Mouse (Mus musculus) forebrain, embryonic 10.5 days (tissue): ENCODE measurements around the gene Szt2. TPM values are rescaled to one million over a fixed set of nuclear protein-coding genes. Genes with fewer than 3 reads are reported as not detected.

Source experiments
- DNase-seq: peaks from one replicate; pipeline ENCODE4 v3.0.0-alpha.2; 2017; ENCODE audit warnings: low spot score; ENCODE audit errors: extremely low spot score
- H3K27ac ChIP-seq: fragments of 300-500 bp; sonication (generic); 2 replicates; pipeline ENCODE4 v1.5.1; 2016; ENCODE audit warnings: mild to moderate bottlenecking
- H3K27me3 ChIP-seq: fragments of 300-500 bp; sonication (generic); 2 replicates; pipeline ENCODE4 v1.6.1; 2016; ENCODE audit warnings: mild to moderate bottlenecking; ENCODE audit not compliant: poor library complexity, severe bottlenecking
- H3K36me3 ChIP-seq: fragments of 300-500 bp; sonication (generic); replicated peaks from 2 replicates; pipeline ENCODE4 v1.6.1; 2016; ENCODE audit warnings: mild to moderate bottlenecking, moderate library complexity
- H3K4me1 ChIP-seq: fragments of 300-500 bp; sonication (generic); 2 replicates; pipeline ENCODE4 v1.6.1; 2016
- H3K4me3 ChIP-seq: fragments of 300-500 bp; sonication (generic); 2 replicates; pipeline ENCODE4 v1.5.1; 2016; ENCODE audit warnings: mild to moderate bottlenecking, moderate library complexity
- H3K9me3 ChIP-seq: fragments of 300-500 bp; sonication (generic); 2 replicates; pipeline ENCODE4 v1.6.1; 2016; ENCODE audit warnings: mild to moderate bottlenecking, moderate library complexity
- WGBS: fragments of 180-500 bp; shearing (Covaris S2); methylation state at CpG from one replicate; pipeline ENCODE4 v1.1.7; 2016; 5-methylcytosine and 5-hydroxymethylcytosine counted together
- polyA plus RNA-seq: library from polyadenylated mRNA; unstranded; fragments of >200 nt; fragmentation: Nextera tagmentation; extraction: Ambion mirVana; gene quantifications from 2 replicates; pipeline ENCODE4 v1.2.1, GENCODE M21; 2016

Szt2 gene
- polyA plus RNA-seq, 1 experiment from 2014 or later, result 9.7 TPM

DNA sequence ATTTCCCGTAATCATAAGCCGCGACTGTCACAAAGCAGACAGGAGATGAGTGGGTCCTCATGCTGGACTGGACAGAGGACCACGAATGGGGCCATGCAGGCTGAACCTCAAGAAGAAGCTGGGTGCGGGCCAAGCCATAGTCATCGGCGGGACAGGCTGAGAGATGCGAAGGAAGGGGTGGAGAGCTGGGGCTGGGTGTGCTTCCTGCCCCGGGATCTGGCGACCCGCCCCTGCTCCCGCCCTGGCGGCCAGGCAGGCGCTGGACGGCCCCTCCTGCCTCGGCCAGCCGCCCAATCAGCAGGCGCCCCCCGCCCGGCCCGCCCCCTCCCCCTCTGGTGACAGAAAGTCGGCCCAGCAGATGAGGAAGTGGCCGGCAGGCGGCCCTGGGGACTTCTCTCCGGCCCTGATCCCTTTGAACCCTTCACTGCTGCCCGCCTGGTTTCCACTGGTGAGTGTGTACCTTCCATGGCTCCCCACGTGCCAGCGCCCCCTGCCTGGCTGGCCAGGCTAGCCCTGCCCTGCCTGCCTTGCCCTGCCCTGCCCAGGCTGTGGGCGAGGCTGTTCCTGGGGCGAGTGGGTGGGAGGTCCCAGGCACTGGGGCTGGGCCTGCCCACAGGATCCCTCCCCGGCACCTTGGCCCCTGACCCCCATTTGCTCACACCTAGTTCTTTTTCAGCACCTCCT, 18.8 kb upstream of the Szt2 start, which contains the start of gene Elovl1:
Elovl1 (plus strand) TSS at position 326 of the 684 bp plus-strand sequence.
- Histone ChIP-seq H3K27me3 (no peaks in the 10 kb centered on the region), H3K9me3 (no peaks in the 10 kb centered on the region), H3K27ac (peak within 1 kb of the TSS; percentile 92), H3K36me3 (peaks cover 46% of the 10 kb centered on the region), H3K4me1 (peaks cover 35% of the 10 kb centered on the region), H3K4me3 (peak within 1 kb of the TSS; percentile 79)
- under 1% methylated on average over 31 of the region's 31 CpGs for WGBS
- peak; percentile 89 for DNase-seq

DNA sequence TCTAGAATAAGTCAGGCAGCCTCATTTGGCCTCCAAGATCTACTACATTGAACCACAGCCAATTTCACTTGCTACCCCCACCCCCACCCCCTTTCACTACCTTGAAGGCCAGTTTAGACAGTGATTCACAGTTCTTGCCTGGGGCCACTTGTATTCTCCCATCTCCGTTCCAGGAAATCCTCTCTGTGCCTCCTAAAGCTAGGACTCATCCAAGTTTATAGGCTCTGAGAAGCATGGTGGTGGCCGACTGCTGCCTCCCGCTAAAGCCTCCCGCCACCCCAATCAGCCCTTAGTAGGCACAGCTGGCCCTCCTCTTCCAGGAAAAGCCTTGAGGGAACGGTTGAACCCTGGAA, 18.3 kb upstream of the Szt2 start:
- Histone ChIP-seq H3K4me3 (peak overlapping the region; percentile 79), H3K4me1 (peaks cover 33% of the 10 kb centered on the region), H3K27ac (peak overlapping the region; percentile 92), H3K27me3 (no peaks in the 10 kb centered on the region), H3K36me3 (peaks cover 41% of the 10 kb centered on the region), H3K9me3 (no peaks in the 10 kb centered on the region)
- 4% methylated on average over 5 of the region's 5 CpGs for WGBS
- no peak for DNase-seq

DNA sequence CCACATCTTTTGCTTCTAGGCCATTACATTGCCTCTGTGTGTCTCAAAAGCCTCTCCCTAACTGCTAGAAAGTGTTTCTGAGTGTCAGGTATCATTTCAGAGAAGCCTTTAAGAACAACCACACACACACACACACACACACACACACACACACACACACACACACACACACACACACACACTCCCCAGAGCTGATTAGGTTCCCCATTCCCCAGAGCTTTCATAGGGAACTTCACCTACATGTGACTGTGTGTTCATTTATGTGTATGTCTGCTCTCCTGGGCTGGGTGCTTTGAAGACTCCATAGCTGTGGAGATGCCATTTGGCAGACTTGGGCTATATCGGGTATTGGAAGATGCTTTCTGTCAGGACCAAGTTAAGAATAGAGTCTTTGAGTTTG, 16.3 kb upstream of the Szt2 start:
- DNase-seq, result no peak
- Histone ChIP-seq H3K27ac (no peak overlapping the region), H3K36me3 (peaks cover 38% of the 10 kb centered on the region), H3K9me3 (no peaks in the 10 kb centered on the region), H3K4me1 (peaks cover 31% of the 10 kb centered on the region), H3K27me3 (no peaks in the 10 kb centered on the region), H3K4me3 (no peak overlapping the region)
- 89% methylated on average over 1 of the region's 1 CpGs for WGBS

DNA sequence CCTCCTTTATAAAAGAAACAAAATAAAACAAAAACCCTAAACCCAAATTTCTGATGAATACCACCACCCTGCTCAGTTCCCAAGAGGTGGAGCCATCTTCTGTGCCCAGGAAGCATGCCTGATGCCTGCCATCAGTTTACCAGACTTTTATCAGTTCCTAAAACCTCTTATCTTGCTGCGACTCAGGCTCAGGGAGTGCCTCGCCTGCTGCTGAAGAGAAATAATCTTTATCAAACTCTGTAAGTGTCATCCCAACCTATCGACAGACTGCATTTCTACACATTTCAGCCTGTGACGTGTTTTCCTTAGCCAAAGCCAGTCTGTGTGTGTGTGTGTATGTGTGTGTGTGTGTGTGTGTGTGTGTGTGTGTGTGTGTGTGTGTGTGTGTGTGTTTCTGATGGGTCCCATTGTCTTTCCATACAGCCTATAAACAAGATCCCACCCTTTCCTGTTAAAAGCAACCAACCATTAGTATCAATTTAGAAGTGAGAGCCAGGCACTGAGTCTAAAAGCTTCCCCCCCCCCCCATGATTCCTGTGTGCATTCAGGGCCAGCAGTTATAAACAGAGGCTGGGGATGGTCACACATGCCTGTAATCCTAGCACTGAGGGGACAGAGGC, 15.6 kb upstream of the Szt2 start:
- Histone ChIP-seq H3K36me3 (peaks cover 38% of the 10 kb centered on the region), H3K27me3 (no peaks in the 10 kb centered on the region), H3K9me3 (no peaks in the 10 kb centered on the region), H3K4me3 (no peak overlapping the region), H3K4me1 (peaks cover 27% of the 10 kb centered on the region), H3K27ac (no peak overlapping the region)
- 93% methylated on average over 4 of the region's 4 CpGs for WGBS
- DNase-seq, result no peak

DNA sequence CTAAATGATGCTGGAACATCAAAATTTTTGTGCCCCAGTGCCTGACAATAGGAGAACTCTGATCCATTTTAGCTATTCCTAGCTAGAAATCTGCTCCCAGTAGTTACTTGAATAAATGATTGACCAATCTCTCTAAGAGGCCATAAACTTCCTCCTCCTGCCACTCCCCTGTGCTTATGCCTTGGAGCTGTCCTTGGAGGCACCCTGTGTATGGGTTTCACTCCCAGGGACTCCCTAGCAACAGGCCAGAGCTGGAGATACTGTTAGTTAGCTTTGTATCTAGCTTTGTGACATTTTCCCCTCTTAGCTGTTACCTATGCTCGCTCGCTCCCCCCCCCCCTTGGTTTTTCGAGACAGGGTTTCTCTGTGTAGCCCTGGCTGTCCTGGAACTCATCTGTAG, 12.3 kb upstream of the Szt2 start:
- Histone ChIP-seq H3K36me3 (peaks cover 69% of the 10 kb centered on the region), H3K4me1 (no peaks in the 10 kb centered on the region; the same call in 1 of the 2 replicates), H3K9me3 (no peaks in the 10 kb centered on the region), H3K27me3 (no peaks in the 10 kb centered on the region), H3K4me3 (no peak overlapping the region), H3K27ac (no peak overlapping the region)
- 96% methylated on average over 3 of the region's 3 CpGs for WGBS
- no peak for DNase-seq

DNA sequence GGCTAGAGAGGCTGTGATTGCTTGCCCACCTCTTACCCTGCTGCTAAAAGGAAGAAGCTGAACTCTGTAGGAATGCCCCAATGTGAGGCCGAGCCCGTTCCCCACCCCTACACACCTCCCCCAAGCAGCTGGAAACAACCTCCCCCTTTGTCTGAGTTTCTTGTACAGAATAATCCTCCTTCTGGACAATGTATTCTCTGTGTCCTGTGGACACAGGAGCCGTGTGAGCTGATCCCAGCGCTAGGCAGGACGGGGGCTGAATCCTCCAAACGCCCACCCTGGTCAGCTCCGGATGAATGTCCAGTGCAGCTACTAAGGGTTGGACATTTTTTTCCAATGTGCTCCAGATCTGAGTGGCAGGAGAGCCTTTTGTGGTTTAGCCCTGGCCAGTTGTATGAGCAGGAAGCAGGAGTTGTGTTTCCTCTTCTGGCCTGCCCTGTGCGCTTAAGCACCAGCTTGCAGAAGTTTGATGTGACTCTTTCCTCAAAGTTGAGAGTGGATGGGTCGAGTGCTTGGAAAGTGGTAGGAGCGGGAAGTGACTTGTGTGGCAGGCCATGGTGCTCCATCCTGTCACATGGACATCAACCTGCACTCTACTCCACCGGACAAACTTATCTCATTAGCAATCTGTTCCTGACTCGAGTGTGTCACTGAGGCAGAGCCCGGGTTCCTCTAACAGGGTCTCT, 8.2 kb upstream of the Szt2 start:
- Histone ChIP-seq H3K27ac (no peak overlapping the region), H3K36me3 (peaks cover 99% of the 10 kb centered on the region), H3K4me1 (no peaks in the 10 kb centered on the region; the same call in 1 of the 2 replicates), H3K27me3 (no peaks in the 10 kb centered on the region), H3K4me3 (no peak overlapping the region), H3K9me3 (no peaks in the 10 kb centered on the region)
- 85% methylated on average over 13 of the region's 13 CpGs for whole genome bisulfite sequencing
- DNase-seq, result no peak

DNA sequence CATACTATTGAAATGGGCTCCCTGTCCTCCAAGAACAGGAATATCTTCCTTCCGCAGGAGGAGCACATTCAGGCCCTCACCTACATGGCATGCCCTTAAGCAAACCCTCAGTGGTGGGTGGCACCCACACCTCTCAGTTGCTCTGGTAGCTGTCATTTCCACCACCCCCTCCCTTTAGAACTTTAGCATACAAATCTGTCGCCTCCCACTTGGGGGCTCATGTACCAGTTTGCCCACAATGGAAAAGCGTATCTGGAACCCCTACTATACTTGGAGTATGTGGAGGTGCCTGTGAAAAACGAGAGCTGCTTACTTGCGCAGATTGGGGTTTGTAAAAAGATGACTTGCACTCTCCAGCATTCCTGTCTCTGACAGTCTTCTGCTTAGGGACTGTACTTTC, 7.3 kb upstream of the Szt2 start:
- Histone ChIP-seq H3K27me3 (no peaks in the 10 kb centered on the region), H3K27ac (no peak overlapping the region), H3K4me3 (no peak overlapping the region), H3K9me3 (no peaks in the 10 kb centered on the region), H3K4me1 (no peaks in the 10 kb centered on the region; the same call in 1 of the 2 replicates), H3K36me3 (peaks cover 100% of the 10 kb centered on the region)
- DNase-seq, result no peak
- WGBS, result 97% methylated on average over 5 of the region's 5 CpGs

DNA sequence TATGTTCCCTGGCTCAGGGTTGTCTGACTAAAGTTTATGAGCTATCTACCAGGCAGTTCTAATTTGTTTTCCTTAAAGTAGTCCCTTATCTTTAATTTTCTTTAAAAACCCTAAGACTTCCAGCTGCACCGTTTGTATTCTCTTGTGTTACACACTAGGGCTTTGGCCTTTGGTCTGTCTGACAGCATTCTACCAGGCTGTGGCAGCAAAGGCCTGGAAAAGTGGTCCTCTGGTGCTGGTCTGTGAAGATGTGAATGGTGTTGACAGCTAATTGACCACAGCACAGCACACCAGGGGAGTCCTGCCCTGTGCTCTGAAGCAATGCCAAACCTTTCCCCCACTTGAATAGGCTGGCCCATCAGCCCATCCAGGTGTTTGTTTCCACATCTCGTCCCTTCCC, 6.7 kb upstream of the Szt2 start:
- 90% methylated on average over 2 of the region's 2 CpGs for WGBS
- H3K4me3 ChIP-seq, result no peak overlapping the region
- no peak overlapping the region for H3K27ac ChIP-seq
- H3K36me3 ChIP-seq, result peaks cover 100% of the 10 kb centered on the region
- DNase-seq, result no peak
- no peaks in the 10 kb centered on the region; the same call in 1 of the 2 replicates for H3K4me1 ChIP-seq
- H3K27me3 ChIP-seq, result no peaks in the 10 kb centered on the region
- no peaks in the 10 kb centered on the region for H3K9me3 ChIP-seq

DNA sequence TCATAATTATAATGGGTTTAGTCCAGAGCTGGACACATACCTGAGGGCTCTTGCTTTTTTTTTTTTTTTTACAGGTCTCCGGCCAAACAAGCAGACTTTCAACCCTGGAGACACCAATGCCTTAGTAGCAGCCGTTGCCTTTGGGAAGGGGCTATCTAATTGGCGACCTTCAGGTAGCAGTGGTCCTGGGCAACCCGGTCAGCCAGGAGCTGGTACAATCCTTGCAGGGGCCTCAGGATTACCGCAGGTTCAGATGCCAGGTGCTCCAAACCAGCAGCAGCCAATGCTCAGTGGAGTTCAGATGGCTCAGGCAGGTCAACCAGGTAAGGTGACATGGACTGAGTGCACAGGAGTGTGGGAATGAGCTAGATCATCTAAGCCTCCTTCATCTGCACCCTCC, 4.5 kb upstream of the Szt2 start:
- Histone ChIP-seq H3K27me3 (no peaks in the 10 kb centered on the region), H3K9me3 (no peaks in the 10 kb centered on the region), H3K36me3 (peaks cover 80% of the 10 kb centered on the region), H3K4me1 (peaks cover 14% of the 10 kb centered on the region), H3K27ac (no peak overlapping the region), H3K4me3 (no peak overlapping the region)
- no peak for DNase-seq
- WGBS, result 95% methylated on average over 5 of the region's 5 CpGs

DNA sequence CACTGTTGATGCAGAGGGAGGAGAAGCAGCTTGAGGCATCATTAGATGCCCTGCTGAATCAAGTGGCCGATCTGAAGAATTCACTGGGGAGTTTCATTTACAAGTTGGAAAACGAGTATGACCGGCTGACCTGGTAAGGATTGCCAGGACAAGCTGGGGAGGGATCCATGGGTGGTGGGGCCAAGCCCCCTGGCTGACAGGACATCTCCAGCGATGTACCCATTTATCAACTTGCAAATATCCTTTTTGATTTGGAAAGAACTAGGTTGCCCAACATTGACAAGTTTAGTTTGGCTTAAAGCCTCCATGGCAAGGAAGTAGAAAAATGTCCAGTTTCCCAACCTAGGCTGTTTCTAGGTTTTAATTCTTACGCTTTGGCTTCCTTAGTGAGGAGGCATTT, 1.8 kb upstream of the Szt2 start:
- Histone ChIP-seq H3K27me3 (no peaks in the 10 kb centered on the region), H3K27ac (no peak overlapping the region), H3K9me3 (no peaks in the 10 kb centered on the region), H3K4me3 (no peak overlapping the region), H3K36me3 (peaks cover 55% of the 10 kb centered on the region), H3K4me1 (peaks cover 25% of the 10 kb centered on the region)
- DNase-seq, result no peak
- 90% methylated on average over 5 of the region's 5 CpGs for WGBS

DNA sequence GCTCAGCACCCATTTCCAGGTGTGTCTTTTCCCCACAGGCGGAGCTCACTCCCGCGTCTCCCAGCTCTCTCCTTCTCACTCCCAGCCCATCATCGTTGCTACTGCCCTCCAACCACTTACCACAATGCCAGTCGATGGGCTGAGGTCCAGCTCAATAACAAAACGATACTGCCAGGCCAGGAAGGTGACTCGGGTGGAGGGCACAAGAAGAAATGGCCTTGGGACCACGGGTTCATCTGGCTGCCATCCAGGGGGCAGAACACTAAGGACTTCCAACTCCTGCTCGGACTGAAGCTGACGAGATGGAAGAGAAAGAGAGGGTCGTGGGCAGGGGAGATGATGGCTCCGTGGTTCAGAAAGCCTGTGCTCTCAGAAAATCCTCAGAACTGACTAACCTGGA, 6.4 kb downstream of the Szt2 start:
- H3K9me3 ChIP-seq, result no peaks in the 10 kb centered on the region
- no peak overlapping the region for H3K4me3 ChIP-seq
- H3K36me3 ChIP-seq, result peaks cover 74% of the 10 kb centered on the region
- 95% methylated on average over 12 of the region's 12 CpGs for WGBS
- H3K27me3 ChIP-seq, result no peaks in the 10 kb centered on the region
- H3K27ac ChIP-seq, result no peak overlapping the region
- no peak for DNase-seq
- H3K4me1 ChIP-seq, result 0 out of 2 replicates have a peak, but pooled peaks cover 3% of the 10 kb centered on the region

DNA sequence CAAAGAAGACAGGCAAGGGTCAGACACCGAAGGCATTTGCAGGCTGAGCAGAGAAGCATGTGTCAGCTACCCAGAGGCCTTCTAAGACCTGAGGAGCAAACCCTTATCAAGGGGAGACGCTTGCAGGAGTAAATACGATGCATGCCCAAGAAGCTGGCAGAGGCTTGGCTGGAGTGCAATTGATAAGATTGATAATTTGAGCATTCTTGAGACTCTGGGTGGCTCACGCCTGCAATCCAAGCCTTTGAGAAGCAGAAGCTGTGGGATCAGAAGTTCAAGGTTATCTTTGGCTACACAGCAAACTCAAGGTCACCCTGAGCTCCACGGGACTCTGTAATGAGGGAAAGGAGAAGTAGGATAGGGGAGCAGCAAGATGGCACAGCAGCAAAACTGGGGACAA, 7.2 kb downstream of the Szt2 start:
- H3K9me3 ChIP-seq, result no peaks in the 10 kb centered on the region
- 90% methylated on average over 5 of the region's 5 CpGs for WGBS
- H3K4me3 ChIP-seq, result no peak overlapping the region
- H3K4me1 ChIP-seq, result no peaks in the 10 kb centered on the region
- H3K36me3 ChIP-seq, result peaks cover 81% of the 10 kb centered on the region
- H3K27me3 ChIP-seq, result no peaks in the 10 kb centered on the region
- no peak for DNase-seq
- no peak overlapping the region for H3K27ac ChIP-seq

DNA sequence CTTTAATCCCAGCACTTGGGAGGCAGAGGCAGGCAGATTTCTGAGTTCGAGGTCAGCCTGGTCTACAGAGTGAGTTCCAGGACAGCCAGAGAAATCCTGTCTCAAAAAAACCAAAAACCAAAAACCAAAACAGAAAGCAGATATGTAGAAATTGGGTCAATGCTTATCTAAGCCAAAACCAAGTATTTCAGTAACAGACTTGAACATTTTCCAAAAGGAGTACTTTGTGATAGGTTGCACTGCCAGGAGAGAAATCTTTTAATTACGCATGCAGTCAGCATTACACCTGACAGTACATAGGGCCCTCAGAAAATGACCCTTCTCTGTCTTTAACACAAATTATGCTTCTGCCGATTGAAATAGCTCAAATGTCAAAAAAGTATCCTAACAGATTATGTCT, 7.7 kb downstream of the Szt2 start:
- Histone ChIP-seq H3K27me3 (no peaks in the 10 kb centered on the region), H3K36me3 (peaks cover 86% of the 10 kb centered on the region), H3K4me3 (no peak overlapping the region), H3K27ac (no peak overlapping the region), H3K9me3 (no peaks in the 10 kb centered on the region), H3K4me1 (no peaks in the 10 kb centered on the region)
- no peak for DNase-seq
- WGBS, result 87% methylated on average over 3 of the region's 3 CpGs
